Mouse (Mus musculus) limb, embryonic 15.5 days (tissue): ENCODE data around the gene Nudt1. TPM values are rescaled to one million over a fixed set of nuclear protein-coding genes. Genes with fewer than 3 reads are reported as not detected.
A peak's percentile ranks its signal among the peaks of the same experiment; 100 is the strongest.
"Not testable (repeated sequence)": the region's sequence is repeated elsewhere in the genome, so short reads cannot be mapped to it uniquely, and the experiment has no call there.

Experiments
- ATAC-seq: fragments of 200-750 bp; cut with Nextera tagmentation; 2 replicates; pipeline ENCODE4 v1.8.0; 2017; ENCODE audit warnings: low read depth, moderate TSS enrichment; ENCODE audit not compliant: insufficient number of reproducible peaks, low FRiP score, low TSS enrichment
- H3K27ac ChIP-seq: fragments of 300-500 bp; sonication (generic); 2 replicates; pipeline ENCODE4 v1.5.1; 2015; ENCODE audit warnings: moderate library complexity, mild to moderate bottlenecking, inconsistent platforms
- H3K27me3 ChIP-seq: fragments of 300-500 bp; sonication (generic); 2 replicates; pipeline ENCODE4 v1.6.1; 2015; ENCODE audit warnings: inconsistent platforms
- H3K36me3 ChIP-seq: fragments of 300-500 bp; sonication (generic); 2 replicates; pipeline ENCODE4 v1.6.1; 2015; ENCODE audit warnings: inconsistent platforms
- H3K4me1 ChIP-seq: fragments of 300-500 bp; sonication (generic); 2 replicates; pipeline ENCODE4 v1.6.1; 2015; ENCODE audit warnings: inconsistent platforms
- H3K4me2 ChIP-seq: fragments of 300-500 bp; sonication (generic); 2 replicates; pipeline ENCODE4 v1.6.1; 2015; ENCODE audit warnings: mild to moderate bottlenecking, inconsistent platforms
- H3K4me3 ChIP-seq: fragments of 300-500 bp; sonication (generic); 2 replicates; pipeline ENCODE4 v1.5.1; 2015; ENCODE audit warnings: mild to moderate bottlenecking, inconsistent platforms
- H3K9ac ChIP-seq: fragments of 300-500 bp; sonication (generic); 2 replicates; pipeline ENCODE4 v1.6.1; 2015; ENCODE audit warnings: inconsistent platforms
- H3K9me3 ChIP-seq: fragments of 300-500 bp; sonication (generic); 2 replicates; pipeline ENCODE4 v1.6.1; 2016; ENCODE audit warnings: inconsistent platforms
- WGBS: fragments of 180-500 bp; shearing (Covaris S2); methylation state at CpG from one replicate; pipeline ENCODE4 v1.1.7; 2015; 5-methylcytosine and 5-hydroxymethylcytosine counted together
- polyA plus RNA-seq: library from polyadenylated mRNA; unstranded; fragments of >200 nt; fragmentation: Nextera tagmentation; extraction: Ambion mirVana; gene quantifications from 2 replicates; pipeline ENCODE4 v1.2.1, GENCODE M21; 2015

Gene Nudt1
- polyA plus RNA-seq, 1 experiment from 2014 or later = 37.4 TPM

GRCm38 (mm10) chr5:140346050-140346449 is 24.6 kb downstream of the Nudt1 start:
- Histone ChIP-seq H3K27ac (no peak overlapping the region), H3K4me1 (no peaks in the 10 kb centered on the region), H3K4me2 (no peak overlapping the region), H3K36me3 (peaks cover 55% of the 10 kb centered on the region), H3K9ac (no peak overlapping the region), H3K4me3 (no peak overlapping the region), H3K9me3 (no peaks in the 10 kb centered on the region), H3K27me3 (no peaks in the 10 kb centered on the region)
- 67% methylated on average over 1 of the region's 1 CpGs for WGBS
- ATAC-seq = no peak

DNA sequence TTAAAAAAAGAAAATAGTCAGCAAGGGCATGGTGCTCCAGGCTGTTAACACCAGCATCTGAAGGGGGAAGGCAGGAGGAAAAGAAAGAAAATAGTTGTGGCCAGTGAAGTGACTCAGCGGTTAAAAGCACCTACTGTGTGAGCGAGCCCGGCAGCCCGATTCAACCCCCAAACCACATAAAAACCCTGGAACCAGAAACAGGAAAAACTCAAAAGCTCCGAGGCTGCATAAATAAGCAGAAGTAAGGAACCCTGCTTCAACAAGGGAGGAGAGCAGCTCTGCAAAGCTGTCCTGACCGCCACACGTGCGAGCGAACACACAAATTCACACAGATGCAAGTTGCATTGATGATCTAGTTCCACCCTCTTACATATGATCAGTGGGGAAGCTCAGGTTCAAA is 28.4 kb downstream of the Nudt1 start:
- H3K36me3 ChIP-seq = peaks cover 71% of the 10 kb centered on the region

DNA sequence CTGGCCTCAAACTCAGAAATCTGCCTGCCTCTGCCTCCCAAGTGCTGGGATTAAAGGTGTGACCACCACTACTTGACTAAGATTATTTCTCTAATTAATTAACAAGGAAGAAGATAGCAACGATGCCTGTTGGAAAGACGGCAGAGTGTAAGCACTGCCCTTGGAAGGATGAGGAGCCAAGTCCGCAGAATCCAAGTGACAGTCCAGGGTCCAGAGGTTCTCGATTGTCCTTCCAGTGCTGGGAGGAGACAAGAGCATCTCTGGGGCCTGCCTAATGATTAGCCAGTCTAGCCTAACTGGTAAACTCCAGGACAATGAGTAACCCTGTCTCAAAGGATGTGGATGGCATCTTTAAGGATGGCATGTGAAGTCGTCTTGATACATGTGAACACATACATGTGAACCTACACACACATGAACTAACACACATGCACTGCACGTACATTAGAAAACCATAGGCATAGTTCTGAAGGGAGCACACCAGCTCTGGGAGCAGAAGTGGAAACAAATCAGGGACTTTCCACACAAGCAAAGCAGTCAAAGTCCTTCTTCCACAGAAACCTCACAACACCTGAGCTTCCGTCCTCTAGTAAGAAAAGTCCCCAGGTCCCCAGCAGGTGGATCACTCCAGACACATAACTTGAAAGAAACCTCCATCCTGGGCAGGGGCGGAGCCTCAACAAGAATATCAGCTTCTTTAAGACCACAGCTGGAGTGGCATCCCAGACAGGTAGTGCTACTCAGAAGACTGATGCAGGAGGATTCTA is 29.5 kb downstream of the Nudt1 start:
- H3K27me3 ChIP-seq = no peaks in the 10 kb centered on the region
- H3K9ac ChIP-seq = no peak overlapping the region
- no peak overlapping the region for H3K4me3 ChIP-seq
- no peak overlapping the region for H3K4me2 ChIP-seq
- no peaks in the 10 kb centered on the region for H3K9me3 ChIP-seq
- peaks cover 71% of the 10 kb centered on the region for H3K36me3 ChIP-seq
- H3K4me1 ChIP-seq = no peaks in the 10 kb centered on the region
- 92% methylated on average over 8 of the region's 8 CpGs for WGBS
- no peak for ATAC-seq
- H3K27ac ChIP-seq = no peak overlapping the region

More for the DNA sequence above, 28.4 kb downstream of the Nudt1 start:
- Histone ChIP-seq H3K27me3 (no peaks in the 10 kb centered on the region), H3K9ac (no peak overlapping the region), H3K4me3 (no peak overlapping the region), H3K4me1 (no peaks in the 10 kb centered on the region), H3K4me2 (no peak overlapping the region), H3K27ac (no peak overlapping the region), H3K9me3 (no peaks in the 10 kb centered on the region)
- 88% methylated on average over 9 of the region's 9 CpGs for WGBS
- no peak for ATAC-seq

DNA sequence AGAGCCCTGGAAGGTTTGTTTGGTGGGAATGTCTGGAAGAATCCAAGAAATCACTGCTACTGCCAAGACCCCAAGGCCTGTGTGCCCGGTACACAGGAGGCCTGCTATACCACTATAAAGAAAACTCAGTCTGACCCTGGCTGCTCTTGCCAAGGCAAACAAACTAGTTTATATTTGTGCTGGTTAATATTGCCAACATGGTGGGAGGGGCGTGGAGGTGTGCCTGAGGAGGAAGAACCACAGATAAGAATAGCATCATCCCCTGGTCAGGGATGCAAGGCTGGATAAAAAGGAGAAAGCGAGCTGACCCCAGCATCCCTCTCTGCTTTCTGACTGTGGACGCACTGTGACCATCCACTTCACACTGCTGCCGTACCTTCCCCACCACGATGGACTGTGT is 30.9 kb downstream of the Nudt1 start:
- H3K9ac ChIP-seq = no peak overlapping the region
- 96% methylated on average over 6 of the region's 6 CpGs for WGBS
- H3K4me2 ChIP-seq = no peak overlapping the region
- H3K9me3 ChIP-seq = no peaks in the 10 kb centered on the region
- H3K27ac ChIP-seq = no peak overlapping the region
- H3K27me3 ChIP-seq = no peaks in the 10 kb centered on the region
- no peaks in the 10 kb centered on the region for H3K4me1 ChIP-seq
- no peak; the same call in 1 of the 2 replicates for ATAC-seq
- H3K36me3 ChIP-seq = peaks cover 72% of the 10 kb centered on the region
- no peak overlapping the region for H3K4me3 ChIP-seq

DNA sequence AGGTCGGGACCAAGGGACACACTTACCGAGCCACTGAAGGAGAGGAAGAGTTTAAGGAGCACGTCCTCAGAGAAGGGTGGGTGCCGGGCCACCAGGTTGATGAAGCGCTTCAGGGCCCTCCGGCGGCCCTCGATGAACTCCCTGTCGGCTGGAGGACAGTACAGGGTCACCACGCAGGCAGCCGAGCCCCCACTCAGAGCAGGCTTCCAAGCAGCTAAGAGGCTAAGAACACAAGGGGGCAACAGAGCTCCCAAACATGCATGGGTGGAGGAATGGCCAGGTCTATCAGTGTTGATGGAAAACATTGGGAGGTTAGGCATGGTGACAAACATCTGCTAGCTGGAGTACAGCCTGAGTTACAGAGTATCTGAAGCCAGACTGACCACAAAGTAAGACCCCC is 34.5 kb downstream of the Nudt1 start:
- peaks cover 72% of the 10 kb centered on the region for H3K36me3 ChIP-seq
- H3K4me3 ChIP-seq = no peak overlapping the region
- no peak overlapping the region for H3K27ac ChIP-seq
- H3K9ac ChIP-seq = no peak overlapping the region
- no peak overlapping the region for H3K4me2 ChIP-seq
- no peak for ATAC-seq
- H3K27me3 ChIP-seq = no peaks in the 10 kb centered on the region
- WGBS = 85% methylated on average over 11 of the region's 11 CpGs
- H3K4me1 ChIP-seq = no peaks in the 10 kb centered on the region
- H3K9me3 ChIP-seq = no peaks in the 10 kb centered on the region

- no peak for ATAC-seq
- Histone ChIP-seq H3K4me3 (no peak overlapping the region), H3K36me3 (peaks cover 57% of the 10 kb centered on the region), H3K27me3 (no peaks in the 10 kb centered on the region), H3K4me1 (no peaks in the 10 kb centered on the region), H3K9ac (no peak overlapping the region), H3K9me3 (no peaks in the 10 kb centered on the region), H3K27ac (no peak overlapping the region), H3K4me2 (no peak overlapping the region)
- WGBS = 84% methylated on average over 3 of the region's 3 CpGs
Observed at GRCm38 (mm10) chr5:140357466-140357865, 36.0 kb downstream of the Nudt1 start.

DNA sequence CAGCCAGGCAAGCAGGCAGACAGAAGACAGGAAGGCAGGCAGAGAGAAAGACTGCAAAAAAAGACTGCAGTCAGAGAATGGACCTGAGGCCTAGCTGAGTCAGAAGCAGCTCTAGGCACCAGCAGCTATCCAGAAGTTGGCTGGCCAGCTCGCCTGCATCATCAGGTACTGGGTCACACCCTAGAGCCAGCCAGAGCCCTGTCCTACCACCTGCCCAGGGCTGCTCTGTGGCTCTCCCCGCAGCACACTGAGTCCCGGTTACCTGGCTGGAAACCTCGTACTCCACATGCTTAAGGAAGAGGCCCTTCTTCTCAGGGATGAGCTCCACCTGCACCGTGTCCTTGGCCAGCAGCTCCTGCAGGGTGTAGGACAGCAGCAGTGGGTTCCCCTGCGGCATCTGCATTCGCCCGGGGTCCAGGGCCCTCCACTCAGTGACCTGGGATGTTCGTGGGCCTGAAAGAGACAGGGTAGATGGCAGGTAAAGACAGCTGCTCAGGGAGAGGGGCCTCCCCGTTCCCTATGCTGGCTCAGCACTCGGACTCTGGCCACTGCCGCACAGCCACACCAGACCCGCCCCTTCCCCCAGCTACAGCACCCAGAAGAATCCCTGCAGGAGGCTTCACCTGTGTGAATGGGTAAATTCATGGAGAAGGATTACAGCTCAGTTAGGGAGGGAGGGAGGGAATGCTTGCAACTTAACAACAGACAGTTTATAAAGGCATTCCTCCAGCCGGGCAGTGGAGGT is 38.6 kb downstream of the Nudt1 start:
- no peaks in the 10 kb centered on the region for H3K4me1 ChIP-seq
- no peaks in the 10 kb centered on the region for H3K9me3 ChIP-seq
- peaks cover 32% of the 10 kb centered on the region for H3K36me3 ChIP-seq
- H3K4me3 ChIP-seq = no peak overlapping the region
- no peak overlapping the region for H3K9ac ChIP-seq
- H3K27me3 ChIP-seq = no peaks in the 10 kb centered on the region
- no peak; the same call in 1 of the 2 replicates for ATAC-seq
- no peak overlapping the region for H3K4me2 ChIP-seq
- WGBS = 75% methylated on average over 14 of the region's 14 CpGs
- no peak overlapping the region for H3K27ac ChIP-seq

DNA sequence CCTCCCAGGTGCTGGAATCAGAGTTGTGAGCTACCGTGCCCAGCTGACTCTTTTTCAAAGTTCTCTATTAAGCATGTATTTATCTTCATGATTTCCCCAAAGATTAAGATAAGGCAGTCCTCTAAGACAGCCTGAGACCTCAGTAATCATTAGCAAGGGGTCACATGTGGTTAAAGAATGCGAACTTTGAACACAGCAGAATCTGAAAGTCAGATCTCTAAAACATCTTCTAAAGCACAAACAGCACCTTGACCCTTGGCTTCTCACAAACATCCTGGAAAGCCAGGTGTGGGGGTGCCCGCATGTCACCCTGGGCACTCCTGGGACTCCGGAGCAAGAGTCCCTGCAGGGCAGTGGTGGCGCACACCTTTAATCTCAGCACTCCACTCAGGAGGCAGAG is 43.0 kb downstream of the Nudt1 start:
- ATAC-seq = no peak
- no peak overlapping the region for H3K9ac ChIP-seq
- H3K27ac ChIP-seq = no peak overlapping the region
- H3K4me2 ChIP-seq = no peak overlapping the region
- peaks cover 5% of the 10 kb centered on the region; the same call in 1 of the 2 replicates for H3K36me3 ChIP-seq
- no peaks in the 10 kb centered on the region for H3K27me3 ChIP-seq
- H3K9me3 ChIP-seq = no peaks in the 10 kb centered on the region
- H3K4me3 ChIP-seq = no peak overlapping the region
- H3K4me1 ChIP-seq = no peaks in the 10 kb centered on the region
- 94% methylated on average over 5 of the region's 5 CpGs for WGBS

- H3K4me3 ChIP-seq, H3K9me3 ChIP-seq, H3K27ac ChIP-seq, H3K9ac ChIP-seq, ATAC-seq, H3K4me1 ChIP-seq, H3K4me2 ChIP-seq, H3K27me3 ChIP-seq, H3K36me3 ChIP-seq: not testable (repeated sequence)
- 91% methylated on average over 2 of the region's 2 CpGs for WGBS
Observed at GRCm38 (mm10) chr5:140368126-140368525, 46.7 kb downstream of the Nudt1 start.

DNA sequence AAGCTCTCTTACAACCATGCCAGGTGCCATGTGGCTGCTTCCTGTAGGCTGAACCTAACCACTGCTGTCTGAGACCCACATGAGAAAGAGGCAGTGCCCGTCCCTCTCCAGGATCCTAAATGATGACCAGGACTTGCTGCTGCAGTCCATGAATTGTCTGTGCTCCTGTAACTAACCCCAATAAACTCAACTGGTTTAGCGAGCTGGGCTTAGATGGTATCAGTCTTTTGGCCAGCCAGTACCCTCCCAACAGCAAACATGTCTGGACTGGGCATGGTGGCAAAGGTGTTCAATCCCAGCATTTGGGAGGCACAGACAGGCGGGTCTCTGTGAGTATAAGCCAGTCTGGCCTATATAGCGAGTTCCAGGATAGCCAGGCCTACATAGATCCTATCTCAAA is 47.5 kb downstream of the Nudt1 start:
- WGBS = 91% methylated on average over 4 of the region's 4 CpGs
- Histone ChIP-seq H3K9ac (no peak overlapping the region), H3K4me3 (no peak overlapping the region), H3K27ac (no peak overlapping the region), H3K9me3 (no peaks in the 10 kb centered on the region), H3K4me1 (peaks cover 6% of the 10 kb centered on the region), H3K4me2 (no peak overlapping the region), H3K27me3 (no peaks in the 10 kb centered on the region), H3K36me3 (no peaks in the 10 kb centered on the region)
- ATAC-seq = no peak

DNA sequence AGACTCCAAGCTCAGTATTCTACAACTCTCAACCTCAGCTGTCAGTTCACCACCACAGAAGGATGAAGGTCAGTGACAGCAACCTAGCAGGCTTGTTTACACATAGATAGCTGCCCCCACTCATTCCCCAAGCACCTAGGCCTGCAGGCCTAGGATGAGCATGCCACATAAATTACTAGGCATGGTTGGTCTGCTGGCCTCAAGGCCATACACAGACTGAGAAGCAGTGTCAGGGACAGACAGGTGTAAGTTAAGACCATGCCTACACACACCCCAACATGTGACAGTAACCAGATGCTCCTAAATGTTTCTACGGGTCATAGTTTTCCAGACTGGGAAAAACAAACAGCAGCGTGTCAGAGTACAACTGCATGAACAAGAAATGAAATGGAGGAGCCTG is 48.0 kb downstream of the Nudt1 start:
- H3K4me3 ChIP-seq = no peak overlapping the region
- no peak overlapping the region for H3K27ac ChIP-seq
- no peak overlapping the region for H3K4me2 ChIP-seq
- no peaks in the 10 kb centered on the region for H3K27me3 ChIP-seq
- no peaks in the 10 kb centered on the region for H3K9me3 ChIP-seq
- H3K4me1 ChIP-seq = peaks cover 6% of the 10 kb centered on the region
- no peak overlapping the region for H3K9ac ChIP-seq
- no peak for ATAC-seq
- no peaks in the 10 kb centered on the region for H3K36me3 ChIP-seq
- 78% methylated on average over 2 of the region's 2 CpGs for WGBS

GRCm38 (mm10) chr5:140370446-140371254 is 49.2 kb downstream of the Nudt1 start:
- no peaks in the 10 kb centered on the region for H3K9me3 ChIP-seq
- peak overlapping the region; percentile 69 for H3K27ac ChIP-seq
- no peaks in the 10 kb centered on the region for H3K36me3 ChIP-seq
- H3K4me2 ChIP-seq = no peak overlapping the region
- peaks cover 6% of the 10 kb centered on the region for H3K4me1 ChIP-seq
- no peaks in the 10 kb centered on the region for H3K27me3 ChIP-seq
- no peak overlapping the region for H3K4me3 ChIP-seq
- H3K9ac ChIP-seq = no peak overlapping the region
- no peak for ATAC-seq
- 61% methylated on average over 6 of the region's 6 CpGs for WGBS
